Mouse (Mus musculus): ENCODE measurements at regions not wholly inside any gene's neighbourhood (a gene's known extent, or its start where the extent isn't known, plus 50 kb on each side); places are given as distances from the start of the nearest gene placed in this dataset.

DNA sequence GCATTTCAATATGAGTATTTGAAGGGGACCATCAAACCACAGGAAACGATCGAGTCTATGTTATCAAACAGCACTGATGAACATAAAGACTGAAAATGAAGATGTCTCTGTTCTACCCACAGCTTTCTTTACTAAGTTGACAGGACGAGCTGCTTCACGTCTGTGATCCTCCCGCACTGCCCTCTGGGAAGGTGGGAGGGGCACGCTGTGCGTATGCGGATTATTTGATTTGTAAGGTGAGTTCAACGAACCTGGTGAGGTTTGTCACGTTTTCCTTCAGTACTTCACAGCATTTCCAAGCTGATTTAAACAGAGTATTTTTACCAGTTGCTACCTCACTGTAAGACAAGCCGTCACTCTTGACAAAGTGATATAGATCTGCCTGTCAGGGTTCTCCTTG is 75.9 kb upstream of the Dusp10 start:
- H3K36me3 ChIP-seq (ENCODE audit: control insufficient read depth, insufficient read depth), result no peaks in the 10 kb centered on the region
- TF ChIP-seq CEBPB (IDR thresholded peaks at IDR 0.05; ENCODE audit: insufficient read depth, poor library complexity, severe bottlenecking) (no peak), MYOG (IDR thresholded peaks at IDR 0.05; ENCODE audit: control insufficient read depth in 1 of 3, insufficient read depth in 1 of 3, insufficient read length in 2 of 3, low read depth in 2 of 3) (no peak), MYOD1 (IDR thresholded peaks at IDR 0.05; ENCODE audit: control insufficient read depth in 1 of 3, insufficient read length in 2 of 3, low read depth in 2 of 3) (no peak), TCF12 (IDR thresholded peaks at IDR 0.05; ENCODE audit: insufficient read depth, poor library complexity, severe bottlenecking) (no peak), E2F4 (IDR thresholded peaks at IDR 0.05; ENCODE audit: insufficient read depth) (no peak), USF1 (IDR thresholded peaks at IDR 0.05; ENCODE audit: low read depth) (no peak), REST (IDR thresholded peaks at IDR 0.05; ENCODE audit: insufficient read depth, insufficient read length) (no peak), POLR2A (IDR thresholded peaks at IDR 0.05; ENCODE audit: insufficient read length, low read depth) (no peak), POLR2AphosphoS2 (IDR thresholded peaks at IDR 0.05; ENCODE audit: insufficient read length, low read depth) (no peak), SRF (IDR thresholded peaks at IDR 0.05; ENCODE audit: control insufficient read depth, insufficient read length, low read depth) (no peak), TCF3 (IDR thresholded peaks at IDR 0.05; ENCODE audit: insufficient read length, low read depth) (no peak), MAX (IDR thresholded peaks at IDR 0.05; ENCODE audit: low read depth) (no peak)
- no peak overlapping the region for H3K4me3 ChIP-seq
- no peak overlapping the region for H3ac ChIP-seq (ENCODE audit: control insufficient read depth, insufficient read length)
- no peaks in the 10 kb centered on the region for H3K79me2 ChIP-seq (ENCODE audit: control insufficient read depth, insufficient read depth)
- no peak overlapping the region for H3K4me2 ChIP-seq (ENCODE audit: low read depth)
- H3K27me3 ChIP-seq (ENCODE audit: control insufficient read depth, insufficient read depth, insufficient read length), result no peaks in the 10 kb centered on the region

DNA sequence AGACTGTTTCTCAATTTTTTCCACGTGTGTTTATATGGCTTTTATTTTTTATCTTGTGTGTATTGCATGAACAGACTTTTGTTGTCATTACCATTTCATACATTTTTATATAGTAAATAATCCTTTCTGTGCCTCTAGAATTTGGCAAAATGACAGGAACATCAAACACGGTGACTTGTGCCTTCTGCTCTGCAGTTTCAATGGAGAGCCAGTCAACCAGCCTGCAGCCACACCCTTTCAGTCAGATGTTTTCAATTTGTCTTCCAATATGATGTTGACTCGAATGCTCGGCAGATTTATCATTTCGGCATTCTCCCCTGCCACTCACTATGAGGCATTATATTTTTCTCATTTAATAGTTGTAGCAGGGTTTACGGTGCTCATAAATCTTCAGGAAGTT is 74.7 kb upstream of the Dusp10 start:
- Histone ChIP-seq H3K27me3 (ENCODE audit: control insufficient read depth, insufficient read depth, insufficient read length) (no peaks in the 10 kb centered on the region), H3K79me2 (ENCODE audit: control insufficient read depth, insufficient read depth) (no peaks in the 10 kb centered on the region), H3K4me2 (ENCODE audit: low read depth) (no peak overlapping the region), H3K36me3 (ENCODE audit: control insufficient read depth, insufficient read depth) (no peaks in the 10 kb centered on the region), H3ac (ENCODE audit: control insufficient read depth, insufficient read length) (no peak overlapping the region), H3K4me3 (no peak overlapping the region)
- TF ChIP-seq MYOG (IDR thresholded peaks at IDR 0.05; ENCODE audit: control insufficient read depth in 1 of 3, insufficient read depth in 1 of 3, insufficient read length in 2 of 3, low read depth in 2 of 3) (no peak), POLR2A (IDR thresholded peaks at IDR 0.05; ENCODE audit: insufficient read length, low read depth) (no peak), POLR2AphosphoS2 (IDR thresholded peaks at IDR 0.05; ENCODE audit: insufficient read length, low read depth) (no peak), TCF12 (IDR thresholded peaks at IDR 0.05; ENCODE audit: insufficient read depth, poor library complexity, severe bottlenecking) (no peak), MYOD1 (IDR thresholded peaks at IDR 0.05; ENCODE audit: control insufficient read depth in 1 of 3, insufficient read length in 2 of 3, low read depth in 2 of 3) (no peak), SRF (IDR thresholded peaks at IDR 0.05; ENCODE audit: control insufficient read depth, insufficient read length, low read depth) (no peak), TCF3 (IDR thresholded peaks at IDR 0.05; ENCODE audit: insufficient read length, low read depth) (no peak), MAX (IDR thresholded peaks at IDR 0.05; ENCODE audit: low read depth) (no peak), E2F4 (IDR thresholded peaks at IDR 0.05; ENCODE audit: insufficient read depth) (no peak), REST (IDR thresholded peaks at IDR 0.05; ENCODE audit: insufficient read depth, insufficient read length) (no peak), CEBPB (IDR thresholded peaks at IDR 0.05; ENCODE audit: insufficient read depth, poor library complexity, severe bottlenecking) (no peak), USF1 (IDR thresholded peaks at IDR 0.05; ENCODE audit: low read depth) (no peak)

DNA sequence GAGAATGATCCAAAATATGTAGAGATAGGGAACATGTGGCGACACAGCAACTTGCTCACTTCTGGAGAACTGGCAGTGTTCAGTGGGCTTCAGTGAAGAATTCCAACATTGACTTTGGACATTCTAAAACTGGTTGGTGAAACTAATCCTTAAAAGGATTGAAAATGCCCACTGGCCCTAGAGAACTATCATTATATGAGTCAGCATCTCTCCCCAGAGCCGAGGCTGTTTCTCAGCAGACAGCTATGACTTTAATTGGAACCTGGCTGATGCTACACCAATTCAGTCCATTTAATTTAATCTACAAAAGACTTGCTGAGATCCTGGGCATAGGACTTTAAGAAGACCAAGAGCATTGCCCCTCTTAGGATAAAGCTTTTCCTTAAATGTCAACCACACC is 72.4 kb upstream of the Dusp10 start:
- no peaks in the 10 kb centered on the region for H3K36me3 ChIP-seq (ENCODE audit: control insufficient read depth, insufficient read depth)
- no peak for TF ChIP-seq MYOG (IDR thresholded peaks at IDR 0.05; ENCODE audit: control insufficient read depth in 1 of 3, insufficient read depth in 1 of 3, insufficient read length in 2 of 3, low read depth in 2 of 3)
- no peak for TF ChIP-seq POLR2AphosphoS2 (IDR thresholded peaks at IDR 0.05; ENCODE audit: insufficient read length, low read depth)
- TF ChIP-seq MYOD1 (IDR thresholded peaks at IDR 0.05; ENCODE audit: control insufficient read depth in 1 of 3, insufficient read length in 2 of 3, low read depth in 2 of 3), result no peak
- no peak for TF ChIP-seq REST (IDR thresholded peaks at IDR 0.05; ENCODE audit: insufficient read depth, insufficient read length)
- no peak for TF ChIP-seq E2F4 (IDR thresholded peaks at IDR 0.05; ENCODE audit: insufficient read depth)
- TF ChIP-seq TCF12 (IDR thresholded peaks at IDR 0.05; ENCODE audit: insufficient read depth, poor library complexity, severe bottlenecking), result no peak
- no peak for TF ChIP-seq TCF3 (IDR thresholded peaks at IDR 0.05; ENCODE audit: insufficient read length, low read depth)
- no peak for TF ChIP-seq MAX (IDR thresholded peaks at IDR 0.05; ENCODE audit: low read depth)
- no peak for TF ChIP-seq CEBPB (IDR thresholded peaks at IDR 0.05; ENCODE audit: insufficient read depth, poor library complexity, severe bottlenecking)
- no peak for TF ChIP-seq USF1 (IDR thresholded peaks at IDR 0.05; ENCODE audit: low read depth)
- no peak for TF ChIP-seq SRF (IDR thresholded peaks at IDR 0.05; ENCODE audit: control insufficient read depth, insufficient read length, low read depth)
- TF ChIP-seq POLR2A (IDR thresholded peaks at IDR 0.05; ENCODE audit: insufficient read length, low read depth), result no peak
- H3K27me3 ChIP-seq (ENCODE audit: control insufficient read depth, insufficient read depth, insufficient read length), result no peaks in the 10 kb centered on the region
- no peaks in the 10 kb centered on the region for H3K79me2 ChIP-seq (ENCODE audit: control insufficient read depth, insufficient read depth)
- H3ac ChIP-seq (ENCODE audit: control insufficient read depth, insufficient read length), result no peak overlapping the region
- H3K4me3 ChIP-seq, result no peak overlapping the region
- no peak overlapping the region for H3K4me2 ChIP-seq (ENCODE audit: low read depth)

DNA sequence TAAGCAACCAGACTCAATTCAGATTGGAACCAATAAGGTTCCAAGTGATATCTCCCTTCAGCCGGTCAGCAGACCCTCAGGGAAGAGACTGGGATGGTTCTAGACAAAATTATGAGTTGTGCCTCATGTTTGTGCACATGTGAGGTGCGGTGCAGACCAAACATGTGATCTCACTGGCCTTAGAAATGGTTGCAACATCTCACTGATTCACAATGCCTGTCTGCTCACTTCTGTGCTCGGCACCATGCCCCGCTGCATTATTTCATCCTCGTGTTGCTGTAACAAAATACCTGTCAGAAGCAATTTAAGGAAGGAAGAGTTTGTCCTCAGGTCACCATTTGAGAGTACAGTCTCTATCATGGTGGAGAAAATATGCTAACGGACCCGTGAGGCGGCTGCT is 66.9 kb upstream of the Dusp10 start:
- TF ChIP-seq E2F4 (IDR thresholded peaks at IDR 0.05; ENCODE audit: insufficient read depth), result no peak
- TF ChIP-seq REST (IDR thresholded peaks at IDR 0.05; ENCODE audit: insufficient read depth, insufficient read length), result no peak
- TF ChIP-seq MYOD1 (IDR thresholded peaks at IDR 0.05; ENCODE audit: control insufficient read depth in 1 of 3, insufficient read length in 2 of 3, low read depth in 2 of 3), result no peak
- TF ChIP-seq CEBPB (IDR thresholded peaks at IDR 0.05; ENCODE audit: insufficient read depth, poor library complexity, severe bottlenecking), result no peak
- TF ChIP-seq MAX (IDR thresholded peaks at IDR 0.05; ENCODE audit: low read depth), result no peak
- no peak for TF ChIP-seq POLR2A (IDR thresholded peaks at IDR 0.05; ENCODE audit: insufficient read length, low read depth)
- TF ChIP-seq MYOG (IDR thresholded peaks at IDR 0.05; ENCODE audit: control insufficient read depth in 1 of 3, insufficient read depth in 1 of 3, insufficient read length in 2 of 3, low read depth in 2 of 3), result no peak
- no peak for TF ChIP-seq USF1 (IDR thresholded peaks at IDR 0.05; ENCODE audit: low read depth)
- TF ChIP-seq TCF3 (IDR thresholded peaks at IDR 0.05; ENCODE audit: insufficient read length, low read depth), result no peak
- no peak for TF ChIP-seq TCF12 (IDR thresholded peaks at IDR 0.05; ENCODE audit: insufficient read depth, poor library complexity, severe bottlenecking)
- no peak for TF ChIP-seq POLR2AphosphoS2 (IDR thresholded peaks at IDR 0.05; ENCODE audit: insufficient read length, low read depth)
- no peak for TF ChIP-seq SRF (IDR thresholded peaks at IDR 0.05; ENCODE audit: control insufficient read depth, insufficient read length, low read depth)
- H3K79me2 ChIP-seq (ENCODE audit: control insufficient read depth, insufficient read depth), result no peaks in the 10 kb centered on the region
- H3K36me3 ChIP-seq (ENCODE audit: control insufficient read depth, insufficient read depth), result no peaks in the 10 kb centered on the region
- H3K4me2 ChIP-seq (ENCODE audit: low read depth), result no peak overlapping the region
- H3ac ChIP-seq (ENCODE audit: control insufficient read depth, insufficient read length), result no peak overlapping the region
- no peak overlapping the region for H3K4me3 ChIP-seq
- no peaks in the 10 kb centered on the region for H3K27me3 ChIP-seq (ENCODE audit: control insufficient read depth, insufficient read depth, insufficient read length)
